In genomic region chr15:79440223-79440622, GRCm38 (mm10) we compare ENCODE assay signal across 8 mouse cellular contexts. TPM values are rescaled to one million over a fixed set of nuclear protein-coding genes. Genes with fewer than 3 reads are reported as not detected.
DNase-seq lines count a peak whose midpoint lies in the region; ATAC-seq and TF ChIP-seq lines count a peak whose summit lies in the region.

No protein-coding gene starts in this region.

- peak overlapping the region; percentile 97; the same call in 1 of the 2 replicates for H3K9ac ChIP-seq in intestine, embryonic 16.5 days (ENCODE audit: low read depth, low read length)
- peak overlapping the region; percentile 98 for H3K9ac ChIP-seq in limb, embryonic 14.5 days (ENCODE audit: low read depth, low read length, severe bottlenecking)
- H3K9ac ChIP-seq in midbrain, embryonic 16.5 days (ENCODE audit: low read depth, low read length): peak overlapping the region; percentile 97

- H3K4me1 ChIP-seq in intestine, embryonic 16.5 days (ENCODE audit: control insufficient read depth, insufficient read depth, low read length): peaks cover 37% of the 10 kb centered on the region
- peaks cover 29% of the 10 kb centered on the region for H3K4me1 ChIP-seq in limb, embryonic 14.5 days (ENCODE audit: control insufficient read depth, insufficient read depth, low read length)
- H3K4me1 ChIP-seq in midbrain, embryonic 16.5 days (ENCODE audit: control insufficient read depth, insufficient read depth, low read length): peaks cover 62% of the 10 kb centered on the region

- peaks cover 4% of the 10 kb centered on the region; the same call in 1 of the 2 replicates for H3K36me3 ChIP-seq in intestine, embryonic 16.5 days (ENCODE audit: control insufficient read depth, insufficient read depth, low read length)
- peaks cover 37% of the 10 kb centered on the region for H3K36me3 ChIP-seq in limb, embryonic 14.5 days (ENCODE audit: control insufficient read depth, insufficient read depth, low read length)
- peaks cover 10% of the 10 kb centered on the region; the same call in 1 of the 2 replicates for H3K36me3 ChIP-seq in midbrain, embryonic 16.5 days (ENCODE audit: control insufficient read depth, insufficient read depth, low read length)

- no peaks in the 10 kb centered on the region for H3K9me3 ChIP-seq in intestine, embryonic 16.5 days (ENCODE audit: control insufficient read depth, low read length)
- H3K9me3 ChIP-seq in limb, embryonic 14.5 days (ENCODE audit: control insufficient read depth, low read length): no peaks in the 10 kb centered on the region
- no peaks in the 10 kb centered on the region for H3K9me3 ChIP-seq in midbrain, embryonic 16.5 days (replicated peaks; ENCODE audit: control insufficient read depth, low read length, poor library complexity, severe bottlenecking)

- H3K27me3 ChIP-seq in intestine, embryonic 16.5 days (replicated peaks; ENCODE audit: control insufficient read depth, insufficient read depth, low read length): no peaks in the 10 kb centered on the region
- H3K27me3 ChIP-seq in limb, embryonic 14.5 days (ENCODE audit: control insufficient read depth, insufficient read depth, low read length): no peaks in the 10 kb centered on the region
- no peaks in the 10 kb centered on the region for H3K27me3 ChIP-seq in midbrain, embryonic 16.5 days (ENCODE audit: control insufficient read depth, insufficient read depth, low read depth, low read length)

- H3K4me3 ChIP-seq in intestine, embryonic 16.5 days (ENCODE audit: low read length): peak overlapping the region; percentile 87
- H3K4me3 ChIP-seq in limb, embryonic 14.5 days (replicated peaks; ENCODE audit: low read length): peak overlapping the region; percentile 97
- H3K4me3 ChIP-seq in midbrain, embryonic 16.5 days (ENCODE audit: low read depth, low read length): peak overlapping the region; percentile 66

- TF ChIP-seq POLR2A in limb, embryonic 14.5 days (IDR thresholded peaks at IDR 0.05; ENCODE audit: borderline replicate concordance, extremely low read depth, insufficient read depth, insufficient read length): no peak

- peak; percentile 51 to 72 for DNase-seq in frontal cortex, postnatal 36 days (ENCODE audit: low spot score in 2 of 2)
- DNase-seq in frontal cortex, postnatal 25 days (ENCODE audit: low spot score in 2 of 2): no peak
- peak; percentile 81 to 88 for DNase-seq in cerebellum, postnatal 14 days
- DNase-seq in heart, adult 18-20 months: peak; percentile 81
- no peak for DNase-seq in limb, embryonic 14.5 days (ENCODE audit: low spot score)
- DNase-seq in urinary bladder, adult 18-20 months (ENCODE audit: low spot score in 2 of 2): no peak

- WGBS in intestine, embryonic 16.5 days: 64% methylated on average over 4 of the region's 4 CpGs
- 75% methylated on average over 4 of the region's 4 CpGs for WGBS in limb, embryonic 14.5 days
- 55% methylated on average over 4 of the region's 4 CpGs for whole genome bisulfite sequencing in midbrain, embryonic 16.5 days

- H3K4me2 ChIP-seq in intestine, embryonic 16.5 days (ENCODE audit: low read depth, low read length): peak overlapping the region; percentile 58
- H3K4me2 ChIP-seq in limb, embryonic 14.5 days (replicated peaks; ENCODE audit: low read depth, low read length, severe bottlenecking): peak overlapping the region; percentile 85
- H3K4me2 ChIP-seq in midbrain, embryonic 16.5 days (ENCODE audit: low read length): peak overlapping the region; percentile 99

- 0 out of 2 replicates have a peak overlapping the region, but pooled peaks have one; percentile 33 for H3K27ac ChIP-seq in intestine, embryonic 16.5 days (ENCODE audit: low read length)
- no peak overlapping the region for H3K27ac ChIP-seq in limb, embryonic 14.5 days (replicated peaks; ENCODE audit: low read depth, low read length)
- H3K27ac ChIP-seq in midbrain, embryonic 16.5 days (ENCODE audit: low read length): no peak overlapping the region; the same call in 1 of the 2 replicates

- no peak for ATAC-seq in intestine, embryonic 16.5 days
- no peak for ATAC-seq in limb, embryonic 14.5 days (ENCODE audit: low FRiP score, low read depth)
- ATAC-seq in midbrain, embryonic 16.5 days: no peak

RNA-seq across cellular contexts. Expression of gene Csnk1e, which starts 15.1 kb away (rescaled TPM):
- 10 to 100 TPM; 40.2 to 44.3 TPM for total RNA-seq in heart, adult 18-20 months (2021)
- polyA plus RNA-seq in intestine, embryonic 16.5 days (2015; fragmentation: Nextera tagmentation; extraction: Ambion mirVana): 28.9 and 30.8 TPM in 2 replicates
- 184 and 214 TPM in 2 replicates for polyA plus RNA-seq in limb, embryonic 14.5 days (2012; rRNA removed)
- 83.8 and 98.0 TPM in 2 replicates for polyA plus RNA-seq in limb, embryonic 14.5 days (2014; fragmentation: Nextera tagmentation; extraction: Ambion mirVana)
- 193 and 218 TPM in 2 replicates for polyA plus RNA-seq in midbrain, embryonic 16.5 days (2015; fragmentation: Nextera tagmentation; extraction: Ambion mirVana)

RNA-seq across cellular contexts. Expression of gene Tmem184b, which starts 36.9 kb away (rescaled TPM):
- 10 to 100 TPM; 34.8 to 36.7 TPM for total RNA-seq in heart, adult 18-20 months (2021)
- polyA plus RNA-seq in intestine, embryonic 16.5 days (2015; fragmentation: Nextera tagmentation; extraction: Ambion mirVana): 43.6 and 46.4 TPM in 2 replicates
- polyA plus RNA-seq in limb, embryonic 14.5 days (2012; rRNA removed): 121 and 163 TPM in 2 replicates
- 67.9 and 76.8 TPM in 2 replicates for polyA plus RNA-seq in limb, embryonic 14.5 days (2014; fragmentation: Nextera tagmentation; extraction: Ambion mirVana)
- polyA plus RNA-seq in midbrain, embryonic 16.5 days (2015; fragmentation: Nextera tagmentation; extraction: Ambion mirVana): 42.5 and 43.2 TPM in 2 replicates

Comparison
In these comparisons a context has a peak if more than half of its experiments do, and no peak if none do; other contexts are left out.
1. DNase-seq: peak in frontal cortex, postnatal 36 days (2 of 2), cerebellum, postnatal 14 days (2 of 2) and heart, adult 18-20 months (2 of 2); none in frontal cortex, postnatal 25 days (0 of 2), limb, embryonic 14.5 days (single experiment) and urinary bladder, adult 18-20 months (0 of 2).
2. Peak in every context shown above with its lines, with median percentiles within 50 percentile points of each other: H3K4me2 ChIP-seq, H3K4me3 ChIP-seq and H3K9ac ChIP-seq.